Mouse (Mus musculus) hindbrain, embryonic 16.5 days (tissue): Measurements from ENCODE around the gene Mamstr. TPM values are rescaled to one million over a fixed set of nuclear protein-coding genes. Genes with fewer than 3 reads are reported as not detected.
"Not testable (repeated sequence)": the region's sequence is repeated elsewhere in the genome, so short reads cannot be mapped to it uniquely, and the experiment has no call there.

Experiments used
- ATAC-seq: fragments of 200-750 bp; cut with Nextera tagmentation; 2 replicates; pipeline ENCODE4 v1.8.0; 2017; ENCODE audit warnings: moderate TSS enrichment, moderate library complexity
- H3K27ac ChIP-seq: fragments of 300-500 bp; sonication (generic); 2 replicates; pipeline ENCODE4 v1.5.1; 2014; ENCODE audit warnings: low read depth, mild to moderate bottlenecking, control low read depth, low read length, moderate library complexity
- H3K27me3 ChIP-seq: fragments of 300-500 bp; sonication (generic); replicated peaks from 2 replicates; pipeline ENCODE4 v1.6.1; 2014; ENCODE audit warnings: low read length; ENCODE audit not compliant: control insufficient read depth, insufficient read depth
- H3K36me3 ChIP-seq: fragments of 300-500 bp; sonication (generic); 2 replicates; pipeline ENCODE4 v1.6.1; 2014; ENCODE audit warnings: mild to moderate bottlenecking, low read length, moderate library complexity, mixed read lengths; ENCODE audit not compliant: control insufficient read depth, insufficient read depth
- H3K4me1 ChIP-seq: fragments of 300-500 bp; sonication (generic); 2 replicates; pipeline ENCODE4 v1.6.1; 2014; ENCODE audit warnings: low read depth, low read length; ENCODE audit not compliant: control insufficient read depth, insufficient read depth
- H3K4me2 ChIP-seq: fragments of 300-500 bp; sonication (generic); 2 replicates; pipeline ENCODE4 v1.6.1; 2014; ENCODE audit warnings: mild to moderate bottlenecking, low read length, control low read depth, moderate library complexity
- H3K4me3 ChIP-seq: fragments of 300-500 bp; sonication (generic); 2 replicates; pipeline ENCODE4 v1.5.1; 2014; ENCODE audit warnings: mild to moderate bottlenecking, low read length, control low read depth, moderate library complexity
- H3K9ac ChIP-seq: fragments of 300-500 bp; sonication (generic); 2 replicates; pipeline ENCODE4 v1.6.1; 2014; ENCODE audit warnings: low read depth, mild to moderate bottlenecking, control low read depth, low read length, moderate library complexity
- H3K9me3 ChIP-seq: fragments of 300-500 bp; sonication (generic); 2 replicates; pipeline ENCODE4 v1.6.1; 2014; ENCODE audit warnings: mild to moderate bottlenecking, low read length, moderate library complexity; ENCODE audit not compliant: control insufficient read depth
- WGBS: fragments of 180-500 bp; shearing (Covaris S2); extraction: QIAGEN DNeasy Blood & Tissue Kit; methylation state at CpG from one replicate; pipeline ENCODE4 v1.1.7; 2014; 5-methylcytosine and 5-hydroxymethylcytosine counted together
- polyA plus RNA-seq: library from polyadenylated mRNA; unstranded; fragments of >200 nt; fragmentation: Nextera tagmentation; extraction: Ambion mirVana; gene quantifications from 2 replicates; pipeline ENCODE4 v1.2.1, GENCODE M21; 2015

Gene Mamstr
- polyA plus RNA-seq, 1 experiment from 2014 or later: 2.9 TPM

DNA sequence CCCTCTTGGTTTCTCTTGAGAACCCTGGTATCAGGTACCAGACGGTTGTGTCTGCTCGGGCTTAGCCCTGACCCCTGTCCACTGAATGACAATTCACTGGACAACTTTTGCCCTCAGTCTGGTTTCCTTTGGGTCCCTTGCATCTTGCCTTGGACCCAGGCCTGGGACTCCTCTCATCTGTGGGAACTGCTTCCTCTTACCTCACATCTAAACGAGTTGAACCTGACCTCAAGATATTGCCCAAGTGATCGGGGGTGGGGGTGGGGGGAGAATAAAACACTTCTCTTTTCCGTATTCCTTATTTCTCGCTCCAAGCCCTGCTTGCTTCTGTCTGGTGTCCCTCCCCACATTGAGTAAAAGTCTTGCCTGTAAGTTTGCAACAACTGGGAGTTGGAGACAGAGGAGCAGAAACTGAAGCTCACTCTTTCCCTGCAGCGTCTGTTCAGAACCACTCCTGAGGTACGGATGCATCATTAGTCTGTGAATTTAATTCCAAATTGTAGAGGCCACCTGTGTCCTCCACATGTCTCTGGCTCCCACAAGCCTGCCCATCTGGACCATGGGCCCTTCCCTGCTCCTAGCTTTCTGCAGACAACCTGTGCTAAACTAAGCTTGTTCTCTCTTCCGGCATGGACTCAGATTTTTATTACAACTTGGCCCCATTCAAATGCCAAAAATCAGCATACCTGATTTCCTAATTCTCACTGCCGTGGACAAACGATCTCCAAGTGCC, 21.1 kb downstream of the Mamstr start:
- H3K4me1 ChIP-seq: no peaks in the 10 kb centered on the region
- H3K9ac ChIP-seq: no peak overlapping the region
- H3K4me3 ChIP-seq: no peak overlapping the region
- no peak overlapping the region for H3K4me2 ChIP-seq
- no peaks in the 10 kb centered on the region for H3K36me3 ChIP-seq
- 84% methylated on average over 11 of the region's 11 CpGs for WGBS
- no peaks in the 10 kb centered on the region for H3K27me3 ChIP-seq
- no peak for ATAC-seq
- H3K27ac ChIP-seq: no peak overlapping the region
- H3K9me3 ChIP-seq: no peaks in the 10 kb centered on the region

DNA sequence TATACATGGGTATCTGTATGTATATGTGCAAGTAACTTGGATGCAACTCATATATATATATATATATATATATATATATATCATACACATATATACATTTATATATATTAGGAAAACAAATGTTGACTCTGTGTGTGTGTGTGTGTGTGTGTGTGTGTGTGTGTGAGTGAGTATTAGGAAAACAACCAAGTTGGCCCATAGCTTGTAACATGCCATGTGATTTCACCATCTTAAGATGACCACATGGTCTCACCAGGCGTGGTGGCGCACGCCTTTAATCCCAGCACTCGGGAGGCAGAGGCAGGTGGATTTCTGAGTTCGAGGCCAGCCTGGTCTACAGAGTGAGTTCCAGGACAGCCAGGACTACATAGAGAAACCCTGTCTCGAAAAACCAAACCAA, 21.9 kb downstream of the Mamstr start:
- not testable (repeated sequence) for ATAC-seq, H3K27ac ChIP-seq, H3K4me2 ChIP-seq, H3K4me3 ChIP-seq, H3K36me3 ChIP-seq, H3K4me1 ChIP-seq, H3K27me3 ChIP-seq, H3K9me3 ChIP-seq, H3K9ac ChIP-seq
- WGBS: 89% methylated on average over 6 of the region's 6 CpGs

DNA sequence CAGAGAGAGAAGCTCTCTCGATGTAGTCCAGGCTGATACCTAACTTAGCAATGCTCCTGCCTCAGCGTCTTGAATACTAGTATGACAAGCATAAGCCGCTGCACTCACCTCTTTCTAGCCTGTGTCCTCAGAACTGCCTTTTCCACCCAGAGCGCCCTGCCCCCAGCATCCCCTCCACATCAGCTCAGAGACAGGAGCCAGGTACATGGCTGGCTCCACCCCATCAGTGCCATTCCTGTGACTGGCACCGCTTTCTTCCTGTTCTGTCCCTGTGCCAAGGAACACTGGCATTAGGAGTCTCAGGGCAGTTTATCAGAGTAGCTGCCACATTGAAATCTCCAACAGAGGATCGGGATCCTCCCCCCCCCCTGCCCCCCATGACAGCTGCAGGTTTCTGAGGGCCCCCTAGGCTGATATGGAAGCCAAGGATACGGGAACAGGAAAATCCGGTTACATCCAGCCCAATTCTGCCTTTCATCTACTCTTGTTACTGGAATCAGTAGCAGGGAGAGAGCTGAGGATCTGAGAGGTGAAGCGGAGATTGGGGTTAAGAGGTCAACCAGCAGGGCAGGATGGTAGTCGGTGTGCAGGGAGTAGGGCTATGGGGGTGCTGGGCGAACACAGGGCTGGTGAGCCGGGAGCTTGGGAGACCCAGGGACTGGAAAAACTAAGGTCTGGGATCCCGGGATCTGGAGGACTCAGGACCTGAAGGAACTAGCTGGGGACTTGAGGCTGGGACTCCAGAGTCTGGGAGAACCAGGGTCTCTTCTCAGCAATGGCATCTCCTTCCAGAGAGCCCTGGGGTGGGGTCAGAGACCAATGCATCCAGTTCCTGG, 25.7 kb downstream of the Mamstr start:
- 62% methylated on average over 13 of the region's 13 CpGs for WGBS

DNA sequence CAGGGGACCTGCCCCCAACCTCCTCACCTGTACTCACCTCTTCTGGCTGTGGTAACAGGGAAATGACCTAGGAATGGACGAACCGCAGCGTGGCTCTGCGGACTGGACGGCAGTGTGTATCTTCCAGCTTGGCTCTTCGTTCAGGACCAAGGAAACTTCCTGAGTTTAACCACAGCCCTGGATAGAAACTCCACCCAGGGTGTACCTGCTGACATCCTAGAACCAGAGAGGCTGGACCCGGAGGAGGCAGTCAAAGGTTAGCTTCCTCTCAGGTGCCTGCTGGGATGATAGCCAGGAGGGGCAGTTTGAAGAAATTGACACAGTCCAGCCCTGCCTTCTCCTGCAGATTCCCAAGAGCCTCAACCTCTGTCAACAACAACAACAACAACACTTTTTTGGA, 26.4 kb downstream of the Mamstr start, which contains the start of gene Fut2:
Gene Fut2 (minus strand): TSS at position 234 of the 400 bp plus-strand sequence.
- H3K27ac ChIP-seq: no peak within 1 kb of the TSS
- 89% methylated on average over 7 of the region's 7 CpGs for WGBS
- H3K4me1 ChIP-seq: no peaks in the 10 kb centered on the region
- H3K27me3 ChIP-seq: no peaks in the 10 kb centered on the region
- no peak within 1 kb of the TSS for H3K4me3 ChIP-seq
- no peak for ATAC-seq
- H3K36me3 ChIP-seq: no peaks in the 10 kb centered on the region
- H3K9ac ChIP-seq: no peak within 1 kb of the TSS
- H3K9me3 ChIP-seq: peaks cover 3% of the 10 kb centered on the region; the same call in 1 of the 2 replicates
- H3K4me2 ChIP-seq: no peak within 1 kb of the TSS

More for the DNA sequence above, 25.7 kb downstream of the Mamstr start:
- H3K27ac ChIP-seq: no peak overlapping the region
- H3K36me3 ChIP-seq: no peaks in the 10 kb centered on the region
- H3K4me2 ChIP-seq: no peak overlapping the region
- H3K9ac ChIP-seq: no peak overlapping the region
- no peak for ATAC-seq
- H3K9me3 ChIP-seq: peaks cover 3% of the 10 kb centered on the region; the same call in 1 of the 2 replicates
- H3K4me3 ChIP-seq: no peak overlapping the region
- H3K4me1 ChIP-seq: no peaks in the 10 kb centered on the region
- H3K27me3 ChIP-seq: no peaks in the 10 kb centered on the region

DNA sequence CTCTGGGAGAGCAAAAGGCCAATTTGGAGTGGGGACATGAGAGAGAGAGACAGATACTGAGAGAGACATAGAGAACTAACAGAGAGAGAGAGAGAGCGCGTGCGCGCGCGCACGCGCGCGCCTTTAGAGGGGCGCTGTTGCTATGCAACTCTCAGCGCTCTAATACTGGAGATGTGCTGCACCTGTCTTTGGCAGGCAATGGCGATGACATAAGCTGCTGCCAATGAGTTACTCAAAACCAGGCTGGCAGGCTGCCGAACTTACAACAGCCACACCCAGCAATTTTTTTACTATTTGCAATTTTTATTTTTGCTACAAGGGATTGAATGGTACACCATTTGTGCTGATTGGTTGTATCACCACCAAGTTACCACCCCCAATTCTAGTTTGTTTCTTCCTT, 28.0 kb downstream of the Mamstr start:
- Histone ChIP-seq H3K4me1 (no peaks in the 10 kb centered on the region), H3K9ac (no peak overlapping the region), H3K36me3 (no peaks in the 10 kb centered on the region), H3K27me3 (no peaks in the 10 kb centered on the region), H3K9me3 (peaks cover 3% of the 10 kb centered on the region; the same call in 1 of the 2 replicates), H3K4me2 (no peak overlapping the region), H3K27ac (no peak overlapping the region), H3K4me3 (no peak overlapping the region)
- WGBS: 86% methylated on average over 14 of the region's 14 CpGs
- ATAC-seq: no peak

DNA sequence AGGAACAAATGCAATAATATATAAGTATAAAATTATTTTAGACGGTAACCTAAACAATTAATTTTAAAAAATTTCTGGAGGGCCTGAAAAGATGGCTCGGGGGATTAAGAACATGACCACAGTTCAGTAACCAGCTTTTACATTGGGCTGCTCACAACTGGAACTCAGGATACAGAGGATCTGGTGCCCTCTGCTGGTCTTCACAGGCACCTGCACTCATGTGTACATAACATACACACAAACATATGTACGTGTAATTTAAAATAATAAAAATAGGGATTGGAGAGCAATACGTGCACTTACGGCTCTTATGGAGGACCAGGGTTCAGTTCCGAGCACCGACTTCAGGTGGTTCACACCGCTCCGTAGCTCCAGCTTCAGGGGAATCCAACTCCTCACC, 29.1 kb downstream of the Mamstr start:
- no peaks in the 10 kb centered on the region for H3K4me1 ChIP-seq
- H3K27me3 ChIP-seq: no peaks in the 10 kb centered on the region
- H3K9me3 ChIP-seq: peaks cover 3% of the 10 kb centered on the region; the same call in 1 of the 2 replicates
- no peak overlapping the region for H3K27ac ChIP-seq
- no peak overlapping the region for H3K4me2 ChIP-seq
- H3K4me3 ChIP-seq: no peak overlapping the region
- H3K9ac ChIP-seq: no peak overlapping the region
- no peak for ATAC-seq
- WGBS: 96% methylated on average over 9 of the region's 9 CpGs
- no peaks in the 10 kb centered on the region for H3K36me3 ChIP-seq

DNA sequence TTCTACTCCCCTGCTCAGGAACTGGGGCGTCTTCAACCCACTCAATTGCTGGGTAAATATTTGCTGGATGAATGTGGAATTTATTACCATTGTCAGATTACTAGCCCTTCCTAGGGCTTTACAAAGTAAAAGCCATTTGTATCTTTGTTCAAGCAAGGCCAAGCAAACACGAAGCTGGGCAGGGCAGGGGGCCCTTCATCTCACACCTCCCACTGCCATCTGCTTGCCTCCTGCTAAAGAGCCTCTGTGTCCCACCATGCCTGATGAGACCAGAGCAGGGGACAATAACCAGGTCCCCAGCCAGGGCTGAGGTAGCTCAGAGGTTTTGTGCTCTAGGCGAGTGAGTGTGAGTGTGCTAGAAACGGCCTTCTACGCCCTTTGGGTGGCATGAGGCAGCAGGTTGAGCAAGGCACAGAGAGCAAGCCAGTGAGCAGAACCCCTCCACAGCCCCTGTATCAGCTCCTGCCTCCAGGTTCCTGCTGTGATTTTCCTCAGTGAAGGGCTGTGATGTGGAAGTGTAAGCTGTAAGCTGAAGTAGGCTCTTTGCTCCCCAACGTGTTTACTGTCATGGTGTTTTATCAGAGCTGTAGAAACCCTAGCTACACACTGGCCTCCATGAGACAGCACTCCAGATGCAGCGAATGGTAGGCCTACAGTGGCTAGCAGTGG, 38.0 kb downstream of the Mamstr start:
- no peak for ATAC-seq
- no peak overlapping the region for H3K4me3 ChIP-seq
- H3K9ac ChIP-seq: no peak overlapping the region
- no peaks in the 10 kb centered on the region for H3K36me3 ChIP-seq
- H3K27ac ChIP-seq: no peak overlapping the region
- no peaks in the 10 kb centered on the region for H3K27me3 ChIP-seq
- WGBS: 70% methylated on average over 7 of the region's 7 CpGs
- H3K4me2 ChIP-seq: no peak overlapping the region
- H3K4me1 ChIP-seq: peaks cover 4% of the 10 kb centered on the region; the same call in 1 of the 2 replicates
- H3K9me3 ChIP-seq: no peaks in the 10 kb centered on the region

DNA sequence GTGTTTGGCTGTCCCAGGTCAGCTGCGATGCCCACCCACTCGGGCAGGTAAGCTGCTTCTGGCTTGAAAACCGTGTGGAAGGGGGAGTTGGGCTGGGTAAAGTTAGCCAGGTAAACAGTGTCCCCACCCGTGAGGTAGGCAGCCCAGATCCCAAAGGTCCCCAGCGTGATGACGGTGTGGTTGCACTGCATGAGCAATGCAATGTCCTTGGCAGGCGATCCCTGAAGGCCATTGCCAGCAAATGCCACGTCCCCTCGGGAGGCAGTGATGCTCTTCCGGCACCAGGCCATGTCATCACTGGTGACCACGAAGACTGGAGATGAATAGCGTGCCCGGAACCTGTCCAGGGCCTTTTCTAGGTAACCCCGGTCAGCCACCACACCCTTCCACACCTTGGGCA, 38.7 kb downstream of the Mamstr start:
- no peak for ATAC-seq
- Histone ChIP-seq H3K27ac (no peak overlapping the region), H3K4me1 (peaks cover 4% of the 10 kb centered on the region; the same call in 1 of the 2 replicates), H3K9me3 (no peaks in the 10 kb centered on the region), H3K9ac (no peak overlapping the region), H3K4me2 (no peak overlapping the region), H3K27me3 (no peaks in the 10 kb centered on the region), H3K36me3 (no peaks in the 10 kb centered on the region), H3K4me3 (no peak overlapping the region)
- 96% methylated on average over 14 of the region's 14 CpGs for WGBS
